Mouse (Mus musculus): ENCODE data around the gene Prrt4. TPM values are rescaled to one million over a fixed set of nuclear protein-coding genes. Genes with fewer than 3 reads are reported as not detected.

The Prrt4 gene
- polyA plus RNA-seq, 1 experiment from 2014 or later, result 1.7 TPM

- Histone ChIP-seq H3K9me3 (ENCODE audit: control insufficient read depth, low read length) (no peaks in the 10 kb centered on the region), H3K27me3 (ENCODE audit: control insufficient read depth, insufficient read depth, low read length) (no peaks in the 10 kb centered on the region), H3K36me3 (ENCODE audit: control insufficient read depth, insufficient read depth, low read length) (0 out of 2 replicates have a peak, but pooled peaks cover 3% of the 10 kb centered on the region), H3K4me1 (ENCODE audit: control insufficient read depth in 2 of 2, insufficient read depth in 2 of 2, low read length in 2 of 2) (peaks cover 4 to 9% of the 10 kb centered on the region in 2 experiments; a peak in 2 of 4 replicates), H3K4me2 (ENCODE audit: low read length) (no peak overlapping the region), H3K27ac (replicated peaks in 1 of 2; ENCODE audit: control insufficient read depth in 1 of 2, insufficient read depth in 1 of 2, low read depth in 2 of 2, low read length in 2 of 2) (no peak overlapping the region), H3K9ac (ENCODE audit: low read length) (no peak overlapping the region), H3K4me3 (ENCODE audit: control insufficient read depth in 1 of 2, insufficient read depth in 1 of 2, low read depth in 1 of 2, low read length in 2 of 2) (no peak overlapping the region)
- ATAC-seq (ENCODE audit: insufficient number of reproducible peaks, insufficient read depth, low FRiP score, low read depth), result no peak
- WGBS, result 74% methylated on average over 5 of the region's 5 CpGs
Measured at GRCm38 (mm10) chr6:29195846-29196698, 16.7 kb upstream of the Prrt4 start.

DNA sequence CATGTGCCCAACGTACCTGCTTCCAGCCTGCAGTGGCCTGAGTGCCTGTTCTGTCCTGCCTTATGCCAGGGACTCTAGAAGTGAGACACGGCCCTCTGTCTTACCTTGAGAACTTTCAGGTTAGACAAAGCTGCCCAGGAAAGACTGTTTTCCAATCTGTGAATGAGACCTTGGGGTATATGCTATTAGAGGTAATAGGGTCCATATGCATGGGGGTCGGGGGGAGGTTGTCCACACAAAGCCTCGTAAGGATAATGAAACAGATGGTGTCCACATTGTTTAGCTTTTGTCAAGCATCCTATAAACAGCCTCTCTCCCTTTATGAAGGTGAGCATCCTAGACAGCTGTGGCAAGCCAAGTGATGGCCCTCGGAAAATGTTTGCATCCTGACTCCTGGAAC is 15.8 kb upstream of the Prrt4 start:
- ATAC-seq (ENCODE audit: insufficient number of reproducible peaks, insufficient read depth, low FRiP score, low read depth), result no peak

DNA sequence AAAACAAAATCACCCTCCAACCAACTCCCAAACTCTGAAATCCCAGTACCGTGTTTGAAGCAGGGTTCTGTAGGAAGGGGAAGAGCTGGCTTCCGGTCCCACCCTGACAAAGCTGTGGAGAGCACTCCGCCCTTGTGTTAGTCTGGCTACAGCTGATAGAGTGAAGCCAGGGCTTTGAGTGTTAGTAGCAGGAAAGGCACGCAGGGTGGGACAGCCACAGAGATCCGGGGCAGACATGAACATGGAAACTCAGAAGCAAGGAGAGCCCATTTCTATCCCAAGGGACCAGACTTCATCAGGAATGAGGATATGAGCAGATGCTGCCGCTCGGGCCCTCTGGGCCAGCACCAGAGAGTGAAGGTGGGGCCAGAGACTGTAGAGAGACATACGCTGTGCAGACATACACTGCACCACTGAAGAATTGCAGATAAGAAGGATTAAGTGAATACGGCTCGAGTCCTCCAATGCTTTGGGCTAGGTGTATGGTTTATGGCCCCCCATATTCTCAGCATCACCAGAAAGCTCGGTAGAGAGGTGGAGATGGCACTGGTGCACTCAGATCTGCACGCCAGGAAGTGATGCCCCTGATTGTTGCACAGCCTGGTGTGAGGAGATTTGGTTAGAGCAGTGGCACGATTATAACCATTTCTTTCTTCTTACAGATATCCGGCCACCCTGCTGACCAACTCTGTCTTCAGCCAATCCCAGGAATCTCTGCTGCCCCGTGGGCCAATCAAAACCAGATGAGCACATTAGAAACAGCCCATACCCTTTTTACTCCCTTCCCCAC is 14.8 kb upstream of the Prrt4 start:
- Histone ChIP-seq H3K9ac (ENCODE audit: low read length) (no peak overlapping the region), H3K4me1 (ENCODE audit: control insufficient read depth in 2 of 2, insufficient read depth in 2 of 2, low read length in 2 of 2) (peaks cover 4 to 9% of the 10 kb centered on the region in 2 experiments; a peak in 2 of 4 replicates), H3K36me3 (ENCODE audit: control insufficient read depth, insufficient read depth, low read length) (no peaks in the 10 kb centered on the region), H3K27me3 (ENCODE audit: control insufficient read depth, insufficient read depth, low read length) (no peaks in the 10 kb centered on the region), H3K4me2 (ENCODE audit: low read length) (peak overlapping the region; percentile 8; the same call in 1 of the 2 replicates), H3K4me3 (ENCODE audit: control insufficient read depth in 1 of 2, insufficient read depth in 1 of 2, low read depth in 1 of 2, low read length in 2 of 2) (no peak overlapping the region), H3K27ac (replicated peaks in 1 of 2; ENCODE audit: control insufficient read depth in 1 of 2, insufficient read depth in 1 of 2, low read depth in 2 of 2, low read length in 2 of 2) (peak overlapping the region; percentile 60 to 73), H3K9me3 (ENCODE audit: control insufficient read depth, low read length) (no peaks in the 10 kb centered on the region)
- 34% methylated on average over 15 of the region's 15 CpGs for WGBS
- peak; percentile 72 for ATAC-seq (ENCODE audit: insufficient number of reproducible peaks, insufficient read depth, low FRiP score, low read depth)

More for the DNA sequence above, 15.8 kb upstream of the Prrt4 start:
- Histone ChIP-seq H3K36me3 (ENCODE audit: control insufficient read depth, insufficient read depth, low read length) (no peaks in the 10 kb centered on the region), H3K4me3 (ENCODE audit: control insufficient read depth in 1 of 2, insufficient read depth in 1 of 2, low read depth in 1 of 2, low read length in 2 of 2) (no peak overlapping the region), H3K4me1 (ENCODE audit: control insufficient read depth in 2 of 2, insufficient read depth in 2 of 2, low read length in 2 of 2) (peaks cover 4 to 9% of the 10 kb centered on the region in 2 experiments; a peak in 2 of 4 replicates), H3K27me3 (ENCODE audit: control insufficient read depth, insufficient read depth, low read length) (no peaks in the 10 kb centered on the region), H3K27ac (replicated peaks in 1 of 2; ENCODE audit: control insufficient read depth in 1 of 2, insufficient read depth in 1 of 2, low read depth in 2 of 2, low read length in 2 of 2) (no peak overlapping the region), H3K9me3 (ENCODE audit: control insufficient read depth, low read length) (no peaks in the 10 kb centered on the region), H3K4me2 (ENCODE audit: low read length) (no peak overlapping the region), H3K9ac (ENCODE audit: low read length) (no peak overlapping the region)
- 78% methylated on average over 5 of the region's 5 CpGs for WGBS

DNA sequence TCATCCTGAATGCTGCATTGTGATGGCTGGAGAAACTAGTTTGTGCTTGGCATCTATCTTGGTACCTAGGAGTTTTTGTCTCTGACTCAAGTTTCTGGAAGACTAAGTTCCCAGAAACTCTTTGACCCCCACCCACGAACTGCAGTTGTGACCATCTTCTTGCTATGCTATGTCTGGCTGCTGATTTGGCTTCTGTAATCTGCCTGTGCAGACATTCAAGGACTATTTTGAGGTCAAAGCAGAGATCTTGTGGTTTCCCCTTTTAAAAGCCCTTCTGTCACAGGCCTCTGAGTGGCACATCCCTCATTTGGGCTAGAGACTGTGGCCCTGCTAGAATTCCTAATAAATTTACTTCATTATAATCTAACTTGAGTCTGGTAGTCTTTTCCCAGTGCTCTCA is 8.6 kb upstream of the Prrt4 start:
- no peak overlapping the region for H3K27ac ChIP-seq (replicated peaks in 1 of 2; ENCODE audit: control insufficient read depth in 1 of 2, insufficient read depth in 1 of 2, low read depth in 2 of 2, low read length in 2 of 2)
- no peaks in the 10 kb centered on the region for H3K9me3 ChIP-seq (ENCODE audit: control insufficient read depth, low read length)
- 0 out of 2 replicates have a peak, but pooled peaks cover under 1% of the 10 kb centered on the region for H3K27me3 ChIP-seq (ENCODE audit: control insufficient read depth, insufficient read depth, low read length)
- no peaks in the 10 kb centered on the region for H3K36me3 ChIP-seq (ENCODE audit: control insufficient read depth, insufficient read depth, low read length)
- H3K4me2 ChIP-seq (ENCODE audit: low read length), result no peak overlapping the region
- ATAC-seq (ENCODE audit: insufficient number of reproducible peaks, insufficient read depth, low FRiP score, low read depth), result no peak
- H3K4me3 ChIP-seq (ENCODE audit: control insufficient read depth in 1 of 2, insufficient read depth in 1 of 2, low read depth in 1 of 2, low read length in 2 of 2), result no peak overlapping the region
- 44% methylated on average over 1 of the region's 1 CpGs for WGBS
- no peaks in the 10 kb centered on the region for H3K4me1 ChIP-seq (ENCODE audit: control insufficient read depth in 2 of 2, insufficient read depth in 2 of 2, low read length in 2 of 2)
- no peak overlapping the region for H3K9ac ChIP-seq (ENCODE audit: low read length)

DNA sequence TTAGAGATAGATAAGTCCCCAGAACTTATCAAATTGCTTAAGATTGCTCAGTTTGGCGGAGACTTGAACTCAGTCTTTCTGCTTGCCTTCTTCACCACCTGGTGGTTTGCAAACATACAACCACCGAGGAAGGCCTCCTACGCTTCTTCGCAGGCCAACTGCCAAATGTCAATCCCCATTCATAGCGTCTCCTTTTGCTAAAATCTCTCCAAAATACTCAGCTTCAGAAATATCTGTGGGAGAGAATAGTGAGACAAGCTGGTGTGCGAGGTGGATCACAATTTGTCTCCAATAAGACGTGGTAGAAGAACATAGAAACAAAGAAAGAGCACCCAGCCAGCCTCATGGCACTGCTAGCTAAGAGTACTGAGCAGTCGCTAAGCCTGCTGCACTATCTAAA is 459 bp upstream of the Prrt4 start:
- H3K4me1 ChIP-seq (ENCODE audit: control insufficient read depth in 2 of 2, insufficient read depth in 2 of 2, low read length in 2 of 2), result no peaks in the 10 kb centered on the region
- H3K9me3 ChIP-seq (ENCODE audit: control insufficient read depth, low read length), result no peaks in the 10 kb centered on the region
- H3K27me3 ChIP-seq (ENCODE audit: control insufficient read depth, insufficient read depth, low read length), result peaks cover 45% of the 10 kb centered on the region
- H3K9ac ChIP-seq (ENCODE audit: low read length), result peak overlapping the region; percentile 64
- H3K4me3 ChIP-seq (ENCODE audit: control insufficient read depth in 1 of 2, insufficient read depth in 1 of 2, low read depth in 1 of 2, low read length in 2 of 2), result peak overlapping the region in 1 of 2 experiments; percentile 52; a peak in 2 of 4 replicates
- H3K36me3 ChIP-seq (ENCODE audit: control insufficient read depth, insufficient read depth, low read length), result no peaks in the 10 kb centered on the region
- 43% methylated on average over 8 of the region's 8 CpGs for WGBS
- no peak overlapping the region for H3K27ac ChIP-seq (replicated peaks in 1 of 2; ENCODE audit: control insufficient read depth in 1 of 2, insufficient read depth in 1 of 2, low read depth in 2 of 2, low read length in 2 of 2)
- H3K4me2 ChIP-seq (ENCODE audit: low read length), result peak overlapping the region; percentile 89
- ATAC-seq (ENCODE audit: insufficient number of reproducible peaks, insufficient read depth, low FRiP score, low read depth), result no peak

DNA sequence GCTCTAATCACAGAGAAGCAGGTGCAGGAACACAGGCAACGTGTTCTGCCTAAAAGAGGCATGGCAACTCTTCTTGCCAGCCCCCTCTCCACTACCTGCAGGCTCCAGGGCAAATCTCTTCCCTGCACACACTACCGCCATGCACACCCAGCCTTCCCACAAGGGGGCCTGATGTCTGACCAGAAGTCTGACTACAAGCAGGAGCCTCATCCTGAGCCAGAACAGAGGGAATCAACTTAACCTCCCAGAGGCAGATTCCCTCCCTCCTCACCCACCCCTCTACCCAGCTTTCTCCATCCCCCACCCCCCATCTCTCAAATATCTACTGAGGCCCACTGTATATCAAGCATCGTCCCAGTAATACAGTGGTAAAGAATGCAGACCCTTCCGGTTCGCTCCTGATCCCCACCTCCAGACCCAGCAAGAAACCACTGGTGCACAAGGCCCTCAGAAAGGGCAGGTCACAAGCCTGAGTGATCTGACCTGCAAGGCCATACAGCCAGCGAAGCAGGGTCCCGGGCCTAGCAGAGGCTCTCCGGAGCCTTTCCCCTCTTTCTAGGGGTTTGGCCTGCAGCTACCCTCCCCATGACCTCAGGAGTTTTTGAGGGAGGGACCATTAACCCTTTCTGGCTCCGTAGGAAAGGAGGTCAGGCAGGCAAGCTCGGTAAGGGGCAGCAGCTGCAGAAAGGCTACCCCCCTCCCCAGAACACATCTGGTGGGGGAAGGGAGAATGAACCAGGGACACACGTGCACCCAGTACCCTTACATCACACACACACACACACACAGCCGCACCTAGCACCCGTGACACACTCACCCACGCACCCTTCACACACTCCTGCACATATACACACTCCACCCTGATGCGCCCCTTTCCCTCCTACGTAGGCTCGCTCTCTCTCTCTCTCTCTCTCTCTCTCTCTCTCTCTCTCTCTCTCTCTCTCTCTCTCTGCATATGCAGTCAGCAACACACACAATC is 1.2 kb downstream of the Prrt4 start:
- Histone ChIP-seq H3K4me1 (ENCODE audit: control insufficient read depth in 2 of 2, insufficient read depth in 2 of 2, low read length in 2 of 2) (no peaks in the 10 kb centered on the region), H3K27ac (replicated peaks in 1 of 2; ENCODE audit: control insufficient read depth in 1 of 2, insufficient read depth in 1 of 2, low read depth in 2 of 2, low read length in 2 of 2) (no peak overlapping the region), H3K36me3 (ENCODE audit: control insufficient read depth, insufficient read depth, low read length) (no peaks in the 10 kb centered on the region), H3K4me2 (ENCODE audit: low read length) (peak overlapping the region; percentile 89), H3K9me3 (ENCODE audit: control insufficient read depth, low read length) (no peaks in the 10 kb centered on the region), H3K9ac (ENCODE audit: low read length) (peak overlapping the region; percentile 64; the same call in 1 of the 2 replicates), H3K27me3 (ENCODE audit: control insufficient read depth, insufficient read depth, low read length) (peaks cover 60% of the 10 kb centered on the region), H3K4me3 (ENCODE audit: control insufficient read depth in 1 of 2, insufficient read depth in 1 of 2, low read depth in 1 of 2, low read length in 2 of 2) (peak overlapping the region; percentile 52 to 53)
- ATAC-seq (ENCODE audit: insufficient number of reproducible peaks, insufficient read depth, low FRiP score, low read depth), result peak; percentile 28; the same call in 1 of the 2 replicates
- WGBS, result 35% methylated on average over 14 of the region's 17 CpGs

DNA sequence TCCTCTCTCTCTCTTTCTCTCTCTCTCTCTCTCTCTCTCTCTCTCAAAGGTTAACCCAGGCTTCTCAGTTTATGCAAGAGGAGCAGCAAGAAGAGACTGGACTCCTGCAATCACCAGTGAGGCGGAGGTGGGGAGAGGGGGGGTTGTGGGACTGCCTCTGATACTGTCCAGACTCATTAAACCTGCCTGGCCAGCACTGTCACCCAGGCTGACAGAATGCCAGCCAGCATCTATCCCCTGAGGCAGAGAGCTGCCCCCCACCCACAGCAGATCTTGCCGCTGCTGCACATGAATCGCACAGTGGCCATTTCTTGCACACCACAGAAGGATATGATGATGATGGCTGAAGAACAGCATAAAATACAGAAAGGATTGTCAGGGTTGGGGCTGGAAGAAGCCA is 4.3 kb downstream of the Prrt4 start:
- H3K9ac ChIP-seq (ENCODE audit: low read length), result no peak overlapping the region
- H3K27ac ChIP-seq (replicated peaks in 1 of 2; ENCODE audit: control insufficient read depth in 1 of 2, insufficient read depth in 1 of 2, low read depth in 2 of 2, low read length in 2 of 2), result no peak overlapping the region
- 57% methylated on average over 3 of the region's 3 CpGs for WGBS
- H3K4me3 ChIP-seq (ENCODE audit: control insufficient read depth in 1 of 2, insufficient read depth in 1 of 2, low read depth in 1 of 2, low read length in 2 of 2), result no peak overlapping the region
- H3K27me3 ChIP-seq (ENCODE audit: control insufficient read depth, insufficient read depth, low read length), result peaks cover 75% of the 10 kb centered on the region
- H3K36me3 ChIP-seq (ENCODE audit: control insufficient read depth, insufficient read depth, low read length), result no peaks in the 10 kb centered on the region
- no peak overlapping the region for H3K4me2 ChIP-seq (ENCODE audit: low read length)
- no peak for ATAC-seq (ENCODE audit: insufficient number of reproducible peaks, insufficient read depth, low FRiP score, low read depth)
- no peaks in the 10 kb centered on the region for H3K9me3 ChIP-seq (ENCODE audit: control insufficient read depth, low read length)
- H3K4me1 ChIP-seq (ENCODE audit: control insufficient read depth in 2 of 2, insufficient read depth in 2 of 2, low read length in 2 of 2), result peaks cover 4 to 15% of the 10 kb centered on the region in 2 experiments; a peak in 3 of 4 replicates
